Comparison of ENCODE assay signal across 11 mouse cellular contexts in genomic region chr6:145450628-145451403, GRCm38 (mm10).
DNase-seq lines count a peak whose midpoint lies in the region; ATAC-seq and TF ChIP-seq lines count a peak whose summit lies in the region.
"Had no signal": no experiment of that assay in that cellular context is flagged by ENCODE, and none has a peak within 500 bp of the region (broad histone marks: within the 10 kb centered on the region; RNA-seq: fewer than 3 reads in every experiment).

No protein-coding gene starts in this region.

- H3K27ac ChIP-seq in intestine, postnatal 0 days (ENCODE audit: low read depth, low read length), result no peak overlapping the region
- H3K27ac ChIP-seq in liver, postnatal 0 days (ENCODE audit: low read depth), result no peak overlapping the region
- H3K27ac ChIP-seq: hindbrain, embryonic 13.5 days had no signal

- TF ChIP-seq CTCF in lung, adult 2 months (IDR thresholded peaks at IDR 0.05; ENCODE audit: insufficient read depth, low read length), result no peak
- no peak for TF ChIP-seq CTCF in intestine, postnatal 0 days (IDR thresholded peaks at IDR 0.05; ENCODE audit: low read depth)
- no peak for TF ChIP-seq CTCF in liver, postnatal 0 days (IDR thresholded peaks at IDR 0.05; ENCODE audit: low read depth)

- H3K4me3 ChIP-seq in lung, adult 2 months (replicated peaks; ENCODE audit: extremely low read depth, low read depth, low read length), result no peak overlapping the region
- H3K4me3 ChIP-seq in intestine, postnatal 0 days (ENCODE audit: low read depth, low read length), result no peak overlapping the region
- H3K4me3 ChIP-seq in liver, postnatal 0 days (ENCODE audit: low read depth, low read length), result no peak overlapping the region
- H3K4me3 ChIP-seq: hindbrain, embryonic 13.5 days had no signal

- H3K4me2 ChIP-seq in intestine, postnatal 0 days (replicated peaks; ENCODE audit: low read depth), result no peak overlapping the region
- H3K4me2 ChIP-seq in liver, postnatal 0 days (ENCODE audit: low read depth, low read length), result no peak overlapping the region
- H3K4me2 ChIP-seq: hindbrain, embryonic 13.5 days had no signal

- no peak overlapping the region for H3K9ac ChIP-seq in intestine, postnatal 0 days (ENCODE audit: low read depth, low read length)
- no peak overlapping the region for H3K9ac ChIP-seq in liver, postnatal 0 days (replicated peaks)
- H3K9ac ChIP-seq: hindbrain, embryonic 13.5 days had no signal

- TF ChIP-seq POLR2A in lung, adult 2 months (IDR thresholded peaks at IDR 0.05; ENCODE audit: borderline replicate concordance, extremely low read depth, low read depth, low read length), result no peak

- no peaks in the 10 kb centered on the region for H3K36me3 ChIP-seq in intestine, postnatal 0 days (ENCODE audit: control insufficient read depth, insufficient read depth)
- H3K36me3 ChIP-seq in liver, postnatal 0 days (replicated peaks; ENCODE audit: insufficient read depth, low read length), result no peaks in the 10 kb centered on the region
- H3K36me3 ChIP-seq: hindbrain, embryonic 13.5 days had no signal

- no peaks in the 10 kb centered on the region for H3K9me3 ChIP-seq in intestine, postnatal 0 days (ENCODE audit: control insufficient read depth)
- H3K9me3 ChIP-seq in liver, postnatal 0 days (ENCODE audit: low read length), result no peaks in the 10 kb centered on the region
- H3K9me3 ChIP-seq: hindbrain, embryonic 13.5 days had no signal

- H3K4me1 ChIP-seq in lung, adult 2 months (ENCODE audit: control insufficient read depth, insufficient read depth, low read length), result 0 out of 2 replicates have a peak, but pooled peaks cover under 1% of the 10 kb centered on the region
- H3K4me1 ChIP-seq in intestine, postnatal 0 days (replicated peaks; ENCODE audit: control insufficient read depth, insufficient read depth, low read length), result no peaks in the 10 kb centered on the region
- H3K4me1 ChIP-seq in liver, postnatal 0 days (ENCODE audit: insufficient read depth), result no peaks in the 10 kb centered on the region

- H3K27me3 ChIP-seq in intestine, postnatal 0 days (replicated peaks; ENCODE audit: control insufficient read depth, insufficient read depth, low read length), result no peaks in the 10 kb centered on the region
- H3K27me3 ChIP-seq in liver, postnatal 0 days (ENCODE audit: insufficient read depth, low read length), result no peaks in the 10 kb centered on the region
- H3K27me3 ChIP-seq: hindbrain, embryonic 13.5 days; Patski had no signal

- peak; percentile 9 to 33 for DNase-seq in lung, adult 18-20 months
- no peak for DNase-seq in lung, adult 2 months
- DNase-seq in heart, adult 18-20 months, result peak; percentile 50 to 78
- peak; percentile 54 to 57 for DNase-seq in right cerebral cortex, postnatal 36 days (ENCODE audit: low spot score in 2 of 2)
- DNase-seq in T-cell, adult 2 months (ENCODE audit: low spot score), result no peak
- DNase-seq in spleen, adult 12 weeks (ENCODE audit: low spot score), result no peak
- no peak for DNase-seq in liver, postnatal 0 days
- DNase-seq: cerebellum, adult 9-11 months had no signal

- 68% methylated on average over 15 of the region's 15 CpGs for WGBS in lung, adult 2 months
- WGBS in intestine, postnatal 0 days, result 55% methylated on average over 15 of the region's 15 CpGs
- 76% methylated on average over 15 of the region's 15 CpGs for WGBS in liver, postnatal 0 days (ENCODE audit: insufficient replicate concordance)

- ATAC-seq in intestine, postnatal 0 days, result 0 out of 2 replicates have a peak, but pooled peaks have one; percentile 19
- ATAC-seq in liver, postnatal 0 days, result no peak
- ATAC-seq: Patski had no signal

- no peak for TF ChIP-seq EP300 in liver, postnatal 0 days (IDR thresholded peaks at IDR 0.05; ENCODE audit: low read depth)

Comparison
In these comparisons a context has a peak if more than half of its experiments do, and no peak if none do; other contexts are left out.
1. DNase-seq: peak in lung, adult 18-20 months (2 of 2), heart, adult 18-20 months (2 of 2) and right cerebral cortex, postnatal 36 days (2 of 2); none in lung, adult 2 months (single experiment), T-cell, adult 2 months (single experiment), spleen, adult 12 weeks (single experiment) and liver, postnatal 0 days (single experiment).